Mouse (Mus musculus): ENCODE results near the gene Creld2.

DNA sequence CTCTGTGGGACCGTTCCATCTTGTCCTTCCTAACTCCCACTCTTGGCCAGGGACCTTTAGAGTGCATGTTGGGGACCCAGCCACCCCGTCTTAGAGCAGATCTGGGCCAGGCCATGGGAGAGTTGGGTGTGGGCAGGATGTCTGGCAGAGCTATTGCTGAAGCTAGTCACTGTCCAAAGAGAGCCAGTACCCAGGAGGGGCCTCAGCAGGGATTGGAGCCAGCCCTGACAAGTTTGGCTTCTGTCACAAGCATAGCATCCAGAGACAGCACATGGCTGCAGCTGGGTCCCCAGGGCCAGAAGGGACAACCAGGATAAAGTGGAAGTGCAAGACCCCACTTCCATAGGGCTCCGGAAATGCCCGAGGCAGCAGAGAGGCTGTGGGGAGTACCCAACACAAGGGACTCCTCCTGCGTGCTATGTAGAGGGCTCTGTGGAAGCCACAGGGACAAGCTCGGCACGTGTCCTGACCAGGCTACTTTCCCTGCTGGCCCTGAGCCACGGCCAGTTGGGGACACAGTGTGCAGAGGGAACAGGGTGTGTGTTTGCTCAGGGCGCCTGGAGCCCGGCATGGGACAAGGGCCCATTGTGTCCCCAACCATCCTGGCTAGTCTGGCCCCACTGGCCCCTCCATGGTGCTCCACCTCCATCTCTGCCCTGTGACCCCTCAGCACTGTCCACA, 30.8 kb downstream of the Creld2 start:
- TF ChIP-seq POLR2A (IDR thresholded peaks at IDR 0.05; ENCODE audit: borderline replicate concordance, extremely low read depth, insufficient read depth, insufficient read length, poor library complexity, severe bottlenecking): no peak
- no peak for TF ChIP-seq CTCF (IDR thresholded peaks at IDR 0.05; ENCODE audit: borderline replicate concordance, extremely low read depth, insufficient read depth, insufficient read length)
